Mouse (Mus musculus): ENCODE measurements around the gene Fhit. TPM values are rescaled to one million over a fixed set of nuclear protein-coding genes. Genes with fewer than 3 reads are reported as not detected.
A peak's percentile ranks its signal among the peaks of the same experiment; 100 is the strongest.

Fhit gene
- polyA plus RNA-seq (2015; fragmentation: Nextera tagmentation; extraction: Ambion mirVana) = 7.1 and 8.1 TPM in 2 replicates

GRCm38 (mm10) chr14:11161751-11162231 lies at the start of gene Fhit:
Fhit (minus strand) TSS chr14:11162035.
- no peaks in the 10 kb centered on the region; the same call in 1 of the 2 replicates for H3K4me1 ChIP-seq (ENCODE audit: control insufficient read depth, insufficient read depth, low read length)
- peak within 1 kb of the TSS; percentile 74 for H3K27ac ChIP-seq (ENCODE audit: low read length)
- under 1% methylated on average over 28 of the region's 28 CpGs for WGBS
- no peaks in the 10 kb centered on the region for H3K9me3 ChIP-seq (replicated peaks; ENCODE audit: control insufficient read depth, low read length)
- peak within 1 kb of the TSS; percentile 86 for H3K4me2 ChIP-seq (ENCODE audit: low read depth, low read length)
- peak; percentile 96 for ATAC-seq (ENCODE audit: insufficient read depth, low FRiP score)
- no peaks in the 10 kb centered on the region for H3K36me3 ChIP-seq (ENCODE audit: control insufficient read depth, insufficient read depth, low read length)
- H3K9ac ChIP-seq (ENCODE audit: low read length) = peak within 1 kb of the TSS; percentile 86
- peak within 1 kb of the TSS; percentile 79 for H3K4me3 ChIP-seq (replicated peaks; ENCODE audit: low read length)
- no peaks in the 10 kb centered on the region for H3K27me3 ChIP-seq (ENCODE audit: control insufficient read depth, insufficient read depth, low read length)

GRCm38 (mm10) chr14:11206786-11207185 lies 45.0 kb upstream of the Fhit start:
- H3K4me2 ChIP-seq (ENCODE audit: low read depth, low read length) = no peak overlapping the region
- no peaks in the 10 kb centered on the region for H3K36me3 ChIP-seq (ENCODE audit: control insufficient read depth, insufficient read depth, low read length)
- H3K9ac ChIP-seq (ENCODE audit: low read length) = no peak overlapping the region
- no peak overlapping the region for H3K27ac ChIP-seq (ENCODE audit: low read length)
- H3K9me3 ChIP-seq (replicated peaks; ENCODE audit: control insufficient read depth, low read length) = no peaks in the 10 kb centered on the region
- no peak overlapping the region for H3K4me3 ChIP-seq (replicated peaks; ENCODE audit: low read length)
- no peak for ATAC-seq (ENCODE audit: insufficient read depth, low FRiP score)
- WGBS = 65% methylated on average over 2 of the region's 2 CpGs
- H3K4me1 ChIP-seq (ENCODE audit: control insufficient read depth, insufficient read depth, low read length) = no peaks in the 10 kb centered on the region
- H3K27me3 ChIP-seq (ENCODE audit: control insufficient read depth, insufficient read depth, low read length) = no peaks in the 10 kb centered on the region

GRCm38 (mm10) chr14:11160806-11161450 lies 907 bp downstream of the Fhit start:
- WGBS = 8% methylated on average over 17 of the region's 17 CpGs

GRCm38 (mm10) chr14:11159641-11160040 lies 2.2 kb downstream of the Fhit start:
- no peaks in the 10 kb centered on the region for H3K9me3 ChIP-seq (replicated peaks; ENCODE audit: control insufficient read depth, low read length)
- 84% methylated on average over 11 of the region's 11 CpGs for WGBS
- H3K27me3 ChIP-seq (ENCODE audit: control insufficient read depth, insufficient read depth, low read length) = no peaks in the 10 kb centered on the region
- no peaks in the 10 kb centered on the region; the same call in 1 of the 2 replicates for H3K4me1 ChIP-seq (ENCODE audit: control insufficient read depth, insufficient read depth, low read length)
- H3K4me3 ChIP-seq (replicated peaks; ENCODE audit: low read length) = no peak overlapping the region
- H3K27ac ChIP-seq (ENCODE audit: low read length) = no peak overlapping the region
- no peak overlapping the region for H3K4me2 ChIP-seq (ENCODE audit: low read depth, low read length)
- H3K9ac ChIP-seq (ENCODE audit: low read length) = no peak overlapping the region
- ATAC-seq (ENCODE audit: insufficient read depth, low FRiP score) = no peak
- H3K36me3 ChIP-seq (ENCODE audit: control insufficient read depth, insufficient read depth, low read length) = no peaks in the 10 kb centered on the region

More at GRCm38 (mm10) chr14:11160806-11161450, 907 bp downstream of the Fhit start:
- peak; percentile 82; the same call in 1 of the 2 replicates for ATAC-seq (ENCODE audit: insufficient read depth, low FRiP score)
- H3K9ac ChIP-seq (ENCODE audit: low read length) = peak overlapping the region; percentile 86
- no peaks in the 10 kb centered on the region for H3K27me3 ChIP-seq (ENCODE audit: control insufficient read depth, insufficient read depth, low read length)
- no peaks in the 10 kb centered on the region; the same call in 1 of the 2 replicates for H3K4me1 ChIP-seq (ENCODE audit: control insufficient read depth, insufficient read depth, low read length)
- no peaks in the 10 kb centered on the region for H3K36me3 ChIP-seq (ENCODE audit: control insufficient read depth, insufficient read depth, low read length)
- H3K4me2 ChIP-seq (ENCODE audit: low read depth, low read length) = peak overlapping the region; percentile 86
- H3K9me3 ChIP-seq (replicated peaks; ENCODE audit: control insufficient read depth, low read length) = no peaks in the 10 kb centered on the region
- H3K27ac ChIP-seq (ENCODE audit: low read length) = peak overlapping the region; percentile 74; the same call in 1 of the 2 replicates
- H3K4me3 ChIP-seq (replicated peaks; ENCODE audit: low read length) = peak overlapping the region; percentile 79

GRCm38 (mm10) chr14:11159021-11159420 lies 2.8 kb downstream of the Fhit start:
- no peak for ATAC-seq (ENCODE audit: insufficient read depth, low FRiP score)
- Histone ChIP-seq H3K27me3 (ENCODE audit: control insufficient read depth, insufficient read depth, low read length) (no peaks in the 10 kb centered on the region), H3K36me3 (ENCODE audit: control insufficient read depth, insufficient read depth, low read length) (no peaks in the 10 kb centered on the region), H3K4me1 (ENCODE audit: control insufficient read depth, insufficient read depth, low read length) (no peaks in the 10 kb centered on the region; the same call in 1 of the 2 replicates), H3K9ac (ENCODE audit: low read length) (no peak overlapping the region), H3K4me2 (ENCODE audit: low read depth, low read length) (no peak overlapping the region), H3K4me3 (replicated peaks; ENCODE audit: low read length) (no peak overlapping the region), H3K27ac (ENCODE audit: low read length) (no peak overlapping the region), H3K9me3 (replicated peaks; ENCODE audit: control insufficient read depth, low read length) (no peaks in the 10 kb centered on the region)
- WGBS = 71% methylated on average over 7 of the region's 7 CpGs

GRCm38 (mm10) chr14:11157741-11158140 lies 4.1 kb downstream of the Fhit start:
- Histone ChIP-seq H3K4me1 (ENCODE audit: control insufficient read depth, insufficient read depth, low read length) (no peaks in the 10 kb centered on the region; the same call in 1 of the 2 replicates), H3K36me3 (ENCODE audit: control insufficient read depth, insufficient read depth, low read length) (no peaks in the 10 kb centered on the region), H3K9ac (ENCODE audit: low read length) (no peak overlapping the region), H3K27ac (ENCODE audit: low read length) (no peak overlapping the region), H3K4me3 (replicated peaks; ENCODE audit: low read length) (no peak overlapping the region), H3K4me2 (ENCODE audit: low read depth, low read length) (no peak overlapping the region), H3K9me3 (replicated peaks; ENCODE audit: control insufficient read depth, low read length) (no peaks in the 10 kb centered on the region), H3K27me3 (ENCODE audit: control insufficient read depth, insufficient read depth, low read length) (no peaks in the 10 kb centered on the region)
- 62% methylated on average over 3 of the region's 3 CpGs for WGBS
- no peak for ATAC-seq (ENCODE audit: insufficient read depth, low FRiP score)

- H3K27ac ChIP-seq (ENCODE audit: low read length) = no peak overlapping the region
- no peaks in the 10 kb centered on the region for H3K36me3 ChIP-seq (ENCODE audit: control insufficient read depth, insufficient read depth, low read length)
- H3K4me2 ChIP-seq (ENCODE audit: low read depth, low read length) = no peak overlapping the region
- H3K9ac ChIP-seq (ENCODE audit: low read length) = no peak overlapping the region
- no peaks in the 10 kb centered on the region for H3K4me1 ChIP-seq (ENCODE audit: control insufficient read depth, insufficient read depth, low read length)
- no peak overlapping the region for H3K4me3 ChIP-seq (replicated peaks; ENCODE audit: low read length)
- H3K27me3 ChIP-seq (ENCODE audit: control insufficient read depth, insufficient read depth, low read length) = no peaks in the 10 kb centered on the region
- H3K9me3 ChIP-seq (replicated peaks; ENCODE audit: control insufficient read depth, low read length) = no peaks in the 10 kb centered on the region
- 58% methylated on average over 9 of the region's 9 CpGs for WGBS
- ATAC-seq (ENCODE audit: insufficient read depth, low FRiP score) = peak; percentile 33; the same call in 1 of the 2 replicates
These were observed 10.1 kb downstream of the Fhit start for GRCm38 (mm10) chr14:11151634-11152321.

- Histone ChIP-seq H3K4me2 (ENCODE audit: low read depth, low read length) (no peak overlapping the region), H3K4me1 (ENCODE audit: control insufficient read depth, insufficient read depth, low read length) (no peaks in the 10 kb centered on the region), H3K27me3 (ENCODE audit: control insufficient read depth, insufficient read depth, low read length) (no peaks in the 10 kb centered on the region), H3K9me3 (replicated peaks; ENCODE audit: control insufficient read depth, low read length) (no peaks in the 10 kb centered on the region), H3K36me3 (ENCODE audit: control insufficient read depth, insufficient read depth, low read length) (no peaks in the 10 kb centered on the region), H3K9ac (ENCODE audit: low read length) (no peak overlapping the region), H3K4me3 (replicated peaks; ENCODE audit: low read length) (no peak overlapping the region), H3K27ac (ENCODE audit: low read length) (no peak overlapping the region)
- 76% methylated on average over 12 of the region's 12 CpGs for WGBS
- no peak for ATAC-seq (ENCODE audit: insufficient read depth, low FRiP score)
These were observed 27.8 kb downstream of the Fhit start for GRCm38 (mm10) chr14:11133787-11134735.
